Mouse (Mus musculus) B cell, adult 62 days (primary cell): ENCODE data around the gene Psmg3. TPM values are rescaled to one million over a fixed set of nuclear protein-coding genes. Genes with fewer than 3 reads are reported as not detected.

ENCODE experiments used
- total RNA-seq: library from RNA; stranded (reverse); gene quantifications from 4 replicates; pipeline ENCODE4 v1.2.4, GENCODE M21; 2023

Gene Psmg3
- 14.6 to 17.4 TPM (median 15.3 TPM) in 4 replicates for total RNA-seq

DNA sequence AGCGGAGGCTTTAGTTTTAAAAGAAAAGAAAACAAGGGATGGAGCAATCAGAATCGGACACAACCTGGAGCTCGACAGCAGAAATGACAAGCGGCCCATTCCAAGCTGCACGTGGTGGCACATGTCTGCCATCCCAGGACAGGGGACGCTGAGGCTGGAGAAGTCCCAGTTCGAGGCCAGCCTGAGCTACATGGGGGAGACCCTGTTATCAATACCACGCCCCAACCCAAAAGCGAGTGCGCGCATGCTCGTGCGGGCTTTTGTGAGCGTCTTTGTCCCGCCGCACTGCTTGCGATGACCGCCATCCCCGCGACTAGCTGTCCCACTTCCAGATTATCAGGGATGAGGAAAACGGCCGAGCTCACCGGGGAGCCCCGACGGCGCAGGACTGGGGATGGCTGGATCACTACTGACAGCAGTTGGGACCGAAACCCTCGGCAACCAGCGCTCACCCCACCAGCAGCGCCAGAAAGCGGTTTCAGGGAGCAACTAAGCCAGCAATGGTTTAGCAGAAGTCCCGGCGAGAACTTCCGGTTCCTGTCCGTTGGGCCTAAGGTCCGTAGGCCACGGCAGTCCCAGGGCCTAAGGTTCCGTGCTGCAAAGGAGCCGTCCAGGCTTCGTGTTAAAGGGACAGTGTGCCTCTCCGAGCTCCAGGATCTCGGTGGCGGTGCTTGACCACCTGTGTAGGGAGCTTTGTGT, at the start of gene Psmg3, which contains the start of gene Gm26938:
Psmg3 (minus strand) TSS at position 529 of the 699 bp plus-strand sequence.
Gm26938 (minus strand) TSS at position 51 of the 699 bp plus-strand sequence.

DNA sequence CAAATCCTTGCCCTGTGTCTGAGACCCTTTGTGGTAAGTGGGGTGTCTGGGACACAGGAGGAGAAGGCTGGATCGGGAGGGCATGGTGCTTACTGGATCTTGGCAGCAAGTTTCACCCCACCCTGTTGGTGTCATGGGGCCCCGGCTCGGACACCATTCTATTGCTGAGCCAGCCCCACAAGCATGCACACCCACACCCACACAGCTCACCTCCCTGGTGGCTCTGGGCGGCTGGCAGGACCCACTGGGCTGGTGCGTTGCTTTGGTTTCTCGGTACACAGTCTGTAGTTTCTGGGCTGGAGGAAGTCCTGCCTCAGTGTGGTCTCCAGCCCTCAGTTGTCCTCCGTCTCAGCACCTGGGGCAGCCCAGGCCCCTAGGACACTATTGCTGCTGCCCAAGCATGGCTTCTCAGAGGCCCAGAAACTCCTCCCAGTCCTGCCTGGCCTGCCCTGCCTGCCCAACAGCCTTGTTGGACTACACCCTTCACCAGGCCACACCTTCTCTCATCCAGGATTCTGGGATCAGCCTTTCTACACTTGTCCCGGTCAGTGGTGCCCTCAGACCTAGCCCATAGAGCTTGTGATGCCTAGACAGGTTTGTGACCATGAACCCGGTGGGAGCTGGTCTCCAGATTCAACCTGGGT, 7.0 kb downstream of the Psmg3 start, which contains the start of gene Tmem184a:
Tmem184a (minus strand) TSS at position 380 of the 644 bp plus-strand sequence.

DNA sequence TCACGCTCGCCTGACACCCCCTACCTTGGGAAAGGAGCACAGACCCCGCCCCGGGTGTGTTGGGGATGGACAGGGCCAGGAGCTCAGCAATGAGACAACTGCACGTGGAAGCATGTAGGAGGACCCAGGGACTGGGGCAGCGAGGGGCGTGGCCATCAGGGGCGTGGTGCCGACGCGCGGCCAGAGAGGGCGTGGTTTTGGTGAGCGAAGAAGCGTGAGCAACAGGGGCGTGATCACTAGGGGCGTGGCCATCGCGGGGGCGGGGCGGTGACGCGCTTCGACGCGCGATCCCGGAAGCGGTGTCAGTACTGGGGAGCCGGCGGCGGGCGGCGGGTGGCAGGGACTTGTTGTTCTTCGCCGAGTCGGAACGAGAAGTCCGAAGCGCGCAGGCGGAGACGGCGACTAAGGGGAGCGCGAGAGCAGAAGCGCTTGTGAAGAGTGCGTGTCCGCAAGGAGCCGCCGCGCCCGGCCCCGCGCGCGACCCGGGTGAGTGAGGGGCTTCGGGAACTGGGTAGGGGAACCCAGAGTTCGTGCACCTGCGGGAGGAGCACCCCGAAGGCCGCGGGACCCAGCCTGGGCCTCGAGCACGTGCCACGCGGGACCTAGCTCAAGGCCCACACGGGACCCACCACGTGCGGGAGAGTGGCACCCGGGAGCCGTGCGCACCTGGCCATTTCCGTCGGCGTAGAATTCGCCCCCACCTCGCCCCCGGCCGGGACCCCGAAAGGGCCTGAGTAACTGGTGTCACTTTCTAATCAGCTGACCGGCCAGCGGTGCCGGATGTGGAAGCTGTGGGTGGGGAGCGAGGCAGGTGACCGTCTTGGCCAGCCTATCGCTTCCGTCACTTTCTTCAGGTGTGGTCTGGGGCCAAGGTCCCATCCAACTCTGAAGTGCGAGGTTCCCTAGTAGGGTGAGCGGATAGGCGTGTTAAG, 35.2 kb downstream of the Psmg3 start, which contains the start of gene Mafk:
Mafk (plus strand) TSS at position 287 of the 932 bp plus-strand sequence.

DNA sequence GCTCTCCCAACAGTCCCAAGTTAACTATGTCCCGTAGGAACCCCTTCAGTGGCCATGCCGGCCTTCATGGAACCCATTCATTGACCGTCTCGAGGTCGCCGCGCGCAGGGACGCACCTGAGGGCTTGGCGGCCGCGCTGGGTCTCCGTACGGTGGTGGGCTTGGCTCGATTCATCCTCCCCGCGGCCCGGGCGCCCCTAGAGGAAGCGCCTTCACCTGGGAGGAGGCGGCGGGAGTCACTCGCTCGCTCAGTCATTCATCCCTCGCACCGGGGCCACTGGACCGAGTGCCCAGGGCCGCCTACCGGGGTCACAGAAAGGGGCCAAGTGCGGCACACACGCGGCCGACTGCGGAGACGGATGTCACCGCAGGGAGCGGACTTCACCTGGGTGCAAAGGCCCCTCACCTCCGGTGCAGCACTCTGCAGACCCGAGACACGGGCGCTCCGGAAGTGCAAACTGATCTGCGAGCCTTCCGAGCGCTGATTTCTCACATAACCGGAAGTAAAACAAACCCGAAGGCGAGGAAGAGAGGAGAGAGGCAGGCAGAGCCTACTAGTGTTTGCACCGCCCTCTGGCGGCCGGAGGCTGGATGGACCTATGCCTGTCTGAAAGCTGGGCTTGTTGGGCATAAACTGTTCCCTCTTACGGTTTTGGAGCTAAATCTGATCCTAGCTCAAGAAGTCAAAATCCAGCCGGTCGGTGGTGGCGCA, 51.3 kb downstream of the Psmg3 start, which contains the start of gene Ints1:
Ints1 (minus strand) TSS at position 459 of the 711 bp plus-strand sequence.

Other genes with a start within 250 kb of the Psmg3 start
- gene Micall2, start 90.5 kb downstream of the Psmg3 start, total RNA-seq = not detected in 4 replicates
- gene Ints1, start 51.2 kb downstream of the Psmg3 start, total RNA-seq = 103 to 121 TPM (median 112 TPM) in 4 replicates
- 324 to 351 TPM (median 339 TPM) in 4 replicates for gene Mafk, start 35.4 kb downstream of the Psmg3 start, total RNA-seq
- gene Tmem184a, start 7.0 kb downstream of the Psmg3 start, total RNA-seq = not detected in 4 replicates
- gene Gm26938, start 478 bp downstream of the Psmg3 start, total RNA-seq = not detected in 4 replicates
- gene Elfn1, start 81.1 kb upstream of the Psmg3 start, total RNA-seq = not detected in 4 replicates